Comparison of ENCODE assay signal across 8 mouse cellular contexts in genomic region chr2:153225595-153225953, GRCm38 (mm10). TPM values are rescaled to one million over a fixed set of nuclear protein-coding genes. Genes with fewer than 3 reads are reported as not detected.
DNase-seq lines count a peak whose midpoint lies in the region; ATAC-seq and TF ChIP-seq lines count a peak whose summit lies in the region.

No protein-coding gene starts in this region.

- ATAC-seq in limb, embryonic 12.5 days (ENCODE audit: insufficient number of reproducible peaks, insufficient read depth, low FRiP score, low TSS enrichment, low read depth) = no peak

- H3K9me3 ChIP-seq in limb, embryonic 12.5 days = no peaks in the 10 kb centered on the region

- no peaks in the 10 kb centered on the region for H3K27me3 ChIP-seq in limb, embryonic 12.5 days

- peaks cover 10% of the 10 kb centered on the region for H3K4me1 ChIP-seq in lung, adult 2 months (ENCODE audit: control insufficient read depth, insufficient read depth, low read length)
- H3K4me1 ChIP-seq in embryonic fibroblast, embryonic 13.5 days (ENCODE audit: control insufficient read depth, insufficient read depth, low read length) = no peaks in the 10 kb centered on the region
- peaks cover 28% of the 10 kb centered on the region for H3K4me1 ChIP-seq in limb, embryonic 12.5 days (replicated peaks)
- peaks cover 18% of the 10 kb centered on the region for H3K4me1 ChIP-seq in olfactory bulb, adult 2 months (ENCODE audit: control insufficient read depth, insufficient read depth, low read length)

- no peak for DNase-seq in lung, adult 2 months
- no peak for DNase-seq in lung, postnatal 4 days
- DNase-seq in right cerebral cortex, postnatal 25 days = no peak
- DNase-seq in layer of hippocampus, postnatal 25 days (ENCODE audit: extremely low spot score in 1 of 2, low spot score in 1 of 2) = no peak
- DNase-seq in layer of hippocampus, adult 8-10 months (ENCODE audit: low spot score in 2 of 2) = no peak

- no peak overlapping the region; the same call in 1 of the 2 replicates for H3K9ac ChIP-seq in limb, embryonic 12.5 days (replicated peaks)

- no peak for TF ChIP-seq CTCF in lung, adult 2 months (IDR thresholded peaks at IDR 0.05; ENCODE audit: insufficient read depth, low read length)
- no peak for TF ChIP-seq CTCF in embryonic fibroblast, embryonic 13.5 days (IDR thresholded peaks at IDR 0.05; ENCODE audit: borderline replicate concordance, insufficient read depth, low read length)
- TF ChIP-seq CTCF in olfactory bulb, adult 2 months (IDR thresholded peaks at IDR 0.05; ENCODE audit: insufficient read depth, low read depth, low read length) = no peak

- peak overlapping the region; percentile 77 for H3K4me2 ChIP-seq in limb, embryonic 12.5 days

- no peak overlapping the region for H3K27ac ChIP-seq in embryonic fibroblast, embryonic 13.5 days (ENCODE audit: insufficient read depth, low read length)
- peak overlapping the region; percentile 73 for H3K27ac ChIP-seq in limb, embryonic 12.5 days
- peak overlapping the region; percentile 82 for H3K27ac ChIP-seq in olfactory bulb, adult 2 months (ENCODE audit: insufficient read depth, low read depth, low read length)

- no peak for TF ChIP-seq POLR2A in lung, adult 2 months (IDR thresholded peaks at IDR 0.05; ENCODE audit: borderline replicate concordance, extremely low read depth, low read depth, low read length)
- TF ChIP-seq POLR2A in embryonic fibroblast, embryonic 13.5 days (IDR thresholded peaks at IDR 0.05; ENCODE audit: low read depth, low read length) = no peak
- TF ChIP-seq POLR2A in olfactory bulb, adult 2 months (IDR thresholded peaks at IDR 0.05; ENCODE audit: insufficient read depth, low read depth, low read length) = no peak

- peak overlapping the region; percentile 92 for H3K4me3 ChIP-seq in lung, adult 2 months (replicated peaks; ENCODE audit: extremely low read depth, low read depth, low read length)
- peak overlapping the region; percentile 36 for H3K4me3 ChIP-seq in embryonic fibroblast, embryonic 13.5 days (ENCODE audit: insufficient read depth, low read length)
- H3K4me3 ChIP-seq in limb, embryonic 12.5 days (replicated peaks) = peak overlapping the region; percentile 59
- H3K4me3 ChIP-seq in olfactory bulb, adult 2 months (ENCODE audit: insufficient read depth, low read depth, low read length) = peak overlapping the region; percentile 59

- H3K36me3 ChIP-seq in limb, embryonic 12.5 days = peaks cover 30% of the 10 kb centered on the region

- WGBS in lung, adult 2 months = 10% methylated on average over 3 of the region's 3 CpGs
- WGBS in limb, embryonic 12.5 days = 7% methylated on average over 3 of the region's 3 CpGs
- WGBS in olfactory bulb, adult 2 months = 3% methylated on average over 3 of the region's 3 CpGs

RNA-seq across cellular contexts. Expression of gene Tspyl3, which starts 0.3 kb away (rescaled TPM):
- polyA plus RNA-seq in lung, adult 2 months (2012; rRNA removed) = 6.0 and 9.3 TPM in 2 replicates
- 4.7 and 5.3 TPM in 2 replicates for polyA plus RNA-seq in embryonic fibroblast, embryonic 13.5 days (2011; ENCODE audit: insufficient read length, low read depth, missing spikeins)
- polyA plus RNA-seq in limb, embryonic 12.5 days (2016; fragmentation: Nextera tagmentation; extraction: Ambion mirVana) = 10.3 and 11.9 TPM in 2 replicates
- not detected in 2 replicates for polyA plus RNA-seq in olfactory bulb, adult 2 months (2012; ENCODE audit: insufficient read depth, insufficient read length, low replicate concordance, missing spikeins)
- 10 to 100 TPM; 22.0 to 26.2 TPM for total RNA-seq in layer of hippocampus, postnatal 25 days (2021)
- 10 to 100 TPM; 22.1 to 24.5 (median 23.5) TPM for total RNA-seq in layer of hippocampus, adult 8-10 months (2022)

RNA-seq across cellular contexts. Expression of gene Plagl2, which starts 15.7 kb away (rescaled TPM):
- polyA plus RNA-seq in lung, adult 2 months (2012; rRNA removed) = 7.8 and 12.4 TPM in 2 replicates
- 14.0 and 15.3 TPM in 2 replicates for polyA plus RNA-seq in embryonic fibroblast, embryonic 13.5 days (2011; ENCODE audit: insufficient read length, low read depth, missing spikeins)
- 13.3 and 16.6 TPM in 2 replicates for polyA plus RNA-seq in limb, embryonic 12.5 days (2016; fragmentation: Nextera tagmentation; extraction: Ambion mirVana)
- not detected in 2 replicates for polyA plus RNA-seq in olfactory bulb, adult 2 months (2012; ENCODE audit: insufficient read depth, insufficient read length, low replicate concordance, missing spikeins)
- 1 to 10 TPM; 4.6 to 5.4 TPM for total RNA-seq in layer of hippocampus, postnatal 25 days (2021)
- total RNA-seq in layer of hippocampus, adult 8-10 months (2022) = 1 to 10 TPM; 6.6 to 7.2 (median 6.7) TPM

RNA-seq across cellular contexts. Expression of gene Pofut1, which starts 15.8 kb away (rescaled TPM):
- 24.3 and 25.5 TPM in 2 replicates for polyA plus RNA-seq in lung, adult 2 months (2012; rRNA removed)
- 45.7 and 49.7 TPM in 2 replicates for polyA plus RNA-seq in embryonic fibroblast, embryonic 13.5 days (2011; ENCODE audit: insufficient read length, low read depth, missing spikeins)
- polyA plus RNA-seq in limb, embryonic 12.5 days (2016; fragmentation: Nextera tagmentation; extraction: Ambion mirVana) = 7.2 and 7.4 TPM in 2 replicates
- polyA plus RNA-seq in olfactory bulb, adult 2 months (2012; ENCODE audit: insufficient read depth, insufficient read length, low replicate concordance, missing spikeins) = not detected in 2 replicates
- total RNA-seq in layer of hippocampus, postnatal 25 days (2021) = 10 to 100 TPM; 14.3 to 21.1 TPM
- total RNA-seq in layer of hippocampus, adult 8-10 months (2022) = 10 to 100 TPM; 20.7 to 22.4 (median 21.6) TPM

Comparison
In these comparisons a context has a peak if more than half of its experiments do, and no peak if none do; other contexts are left out.
1. H3K4me3 ChIP-seq: peak in every context shown above with its lines; median percentile 92 in lung, adult 2 months; 59 in limb, embryonic 12.5 days; 59 in olfactory bulb, adult 2 months; 36 in embryonic fibroblast, embryonic 13.5 days.